Mouse (Mus musculus) liver, adult 2 months (tissue): ENCODE data around the gene Tsg101. TPM values are rescaled to one million over a fixed set of nuclear protein-coding genes. Genes with fewer than 3 reads are reported as not detected.

Source experiments
- DNase-seq: peaks from one replicate; pipeline ENCODE4 v3.0.0-alpha.2; 2011; ENCODE audit warnings: low read depth, low spot score; ENCODE audit errors: extremely low read depth
- H3K27ac ChIP-seq: fragments of 200-500 bp; replicated peaks from 2 replicates; pipeline ENCODE4 v1.5.1; 2012; ENCODE audit warnings: low read depth, mild to moderate bottlenecking, control low read depth, inconsistent platforms, low read length; ENCODE audit not compliant: insufficient read depth
- H3K27me3 ChIP-seq: fragments of 200-500 bp; 2 replicates; pipeline ENCODE4 v1.6.1; 2012; ENCODE audit warnings: mild to moderate bottlenecking, moderate library complexity, low read length, inconsistent platforms; ENCODE audit not compliant: control insufficient read depth, insufficient read depth
- H3K36me3 ChIP-seq: fragments of 200-500 bp; 2 replicates; pipeline ENCODE4 v1.6.1; 2012; ENCODE audit warnings: low read length, inconsistent platforms; ENCODE audit not compliant: control insufficient read depth, insufficient read depth
- H3K4me1 ChIP-seq: fragments of 200-500 bp; 2 replicates; pipeline ENCODE4 v1.6.1; 2011; ENCODE audit warnings: low read length; ENCODE audit not compliant: control insufficient read depth, insufficient read depth
- H3K4me3 ChIP-seq: fragments of 200-500 bp; 2 replicates; pipeline ENCODE4 v1.5.1; 2011; ENCODE audit warnings: low read depth, mild to moderate bottlenecking, control low read depth, low read length, moderate library complexity; ENCODE audit not compliant: insufficient read depth
- H3K79me2 ChIP-seq: fragments of 200-500 bp; 2 replicates; pipeline ENCODE4 v1.6.1; 2012; ENCODE audit warnings: inconsistent platforms, mild to moderate bottlenecking, low read length, moderate library complexity; ENCODE audit not compliant: control insufficient read depth, insufficient read depth
- H3K9ac ChIP-seq: fragments of 200-500 bp; 2 replicates; pipeline ENCODE4 v1.6.1; 2012; ENCODE audit warnings: low read depth, mild to moderate bottlenecking, control low read depth, inconsistent platforms, low read length
- CTCF ChIP-seq: fragments of 200-500 bp; IDR thresholded peaks from 2 replicates; pipeline ENCODE4 v1.5.1; 2011; ENCODE audit warnings: low read depth, low read length, control low read depth
- POLR2A ChIP-seq: fragments of 200-500 bp; IDR thresholded peaks from 2 replicates; pipeline ENCODE4 v1.6.1; 2011; ENCODE audit warnings: low read length, control low read depth; ENCODE audit not compliant: insufficient read depth; ENCODE audit errors: extremely low read depth
- WGBS: fragments of 180-500 bp; shearing (Covaris S2); methylation state at CpG from one replicate; pipeline ENCODE4 v1.1.7; 2018; 5-methylcytosine and 5-hydroxymethylcytosine counted together
- polyA plus RNA-seq: library from polyadenylated mRNA; depleted of rRNA; stranded (reverse); fragments of >200 nt; gene quantifications from 2 replicates; pipeline ENCODE4 v1.2.3, GENCODE M21; 2012
- total RNA-seq: library from RNA; depleted of rRNA; stranded (reverse); fragments of >200 nt; gene quantifications from 2 replicates; pipeline ENCODE4 v1.2.3, GENCODE M21; 2014

Tsg101 gene
- total and polyA plus RNA-seq, 2 experiments = 19.5 to 43.6 TPM

DNA sequence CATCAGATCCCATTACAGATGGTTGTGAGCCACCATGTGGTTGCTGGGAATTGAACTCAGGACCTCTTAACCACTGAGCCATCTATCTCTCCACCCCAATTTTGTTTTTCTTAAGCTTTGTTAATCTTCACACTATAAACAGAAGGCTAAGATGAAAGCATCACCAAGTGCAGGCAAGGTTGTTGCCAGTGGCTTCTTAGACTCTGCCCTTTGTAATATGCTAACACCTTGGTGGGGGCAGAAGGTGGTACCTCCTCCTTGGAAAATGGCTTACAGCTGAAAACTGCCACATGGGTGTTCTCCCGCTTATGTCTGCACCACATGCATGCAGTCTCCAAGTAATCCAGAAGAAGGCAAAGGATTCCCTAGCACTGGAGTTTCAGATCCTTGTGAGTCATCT lies 67.1 kb downstream of the Tsg101 start:
- peaks cover 10% of the 10 kb centered on the region for H3K4me1 ChIP-seq
- 92% methylated on average over 1 of the region's 1 CpGs for WGBS
- no peak for TF ChIP-seq CTCF
- no peak for TF ChIP-seq POLR2A
- no peak overlapping the region for H3K9ac ChIP-seq
- peaks cover 72% of the 10 kb centered on the region for H3K36me3 ChIP-seq
- H3K79me2 ChIP-seq = no peaks in the 10 kb centered on the region; the same call in 1 of the 2 replicates
- no peak for DNase-seq
- no peak overlapping the region for H3K27ac ChIP-seq
- no peaks in the 10 kb centered on the region for H3K27me3 ChIP-seq
- no peak overlapping the region for H3K4me3 ChIP-seq

DNA sequence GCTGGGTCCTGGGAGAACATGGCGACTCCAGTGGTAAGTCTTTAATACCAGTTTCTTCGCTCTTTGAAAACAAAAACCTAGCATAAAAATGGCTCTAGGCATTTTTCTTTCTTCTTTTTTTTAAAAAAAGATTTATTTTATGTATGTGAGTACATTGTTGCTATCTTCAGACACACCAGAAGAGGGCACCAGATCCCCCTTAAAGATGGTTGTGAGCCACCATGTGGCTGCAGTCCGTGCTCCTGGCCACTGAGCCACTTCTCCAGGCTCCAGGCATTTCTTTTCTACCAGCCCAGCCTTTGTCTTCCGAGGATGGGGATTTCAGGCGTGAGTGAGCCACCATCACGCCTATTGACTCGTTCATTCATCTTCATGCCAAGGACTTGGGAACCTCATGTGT lies 68.7 kb downstream of the Tsg101 start:
- Histone ChIP-seq H3K4me1 (peaks cover 11% of the 10 kb centered on the region), H3K36me3 (peaks cover 73% of the 10 kb centered on the region), H3K27ac (no peak overlapping the region), H3K79me2 (peaks cover 7% of the 10 kb centered on the region; the same call in 1 of the 2 replicates), H3K9ac (no peak overlapping the region), H3K4me3 (no peak overlapping the region), H3K27me3 (no peaks in the 10 kb centered on the region)
- DNase-seq = no peak
- WGBS = 65% methylated on average over 7 of the region's 7 CpGs
- TF ChIP-seq POLR2A (no peak), CTCF (no peak)

DNA sequence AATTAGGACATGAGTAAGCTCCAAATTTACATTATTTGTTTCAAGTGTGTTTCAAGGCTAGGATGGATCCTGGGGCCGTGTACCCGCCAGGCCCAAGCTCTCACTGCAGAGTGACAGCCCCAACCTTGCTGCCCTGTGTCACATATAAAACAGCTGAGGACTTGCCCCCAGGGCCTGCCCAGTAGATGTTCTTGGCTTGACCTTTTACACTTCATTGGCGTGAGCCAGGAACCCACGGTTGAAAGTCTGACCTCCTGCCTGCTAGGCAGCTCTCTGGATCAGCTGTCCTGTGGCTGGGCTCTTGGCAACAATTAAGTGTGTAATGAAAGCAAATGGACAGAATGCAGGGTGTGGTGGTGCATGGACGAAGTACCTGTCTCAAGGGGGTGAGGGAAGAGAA lies 70.5 kb downstream of the Tsg101 start:
- H3K36me3 ChIP-seq = peaks cover 61% of the 10 kb centered on the region
- DNase-seq = peak; percentile 91
- WGBS = 25% methylated on average over 5 of the region's 5 CpGs
- H3K4me3 ChIP-seq = no peak overlapping the region
- H3K79me2 ChIP-seq = peaks cover 11% of the 10 kb centered on the region; the same call in 1 of the 2 replicates
- H3K27ac ChIP-seq = no peak overlapping the region
- peaks cover 18% of the 10 kb centered on the region for H3K4me1 ChIP-seq
- TF ChIP-seq POLR2A (no peak), CTCF (no peak)
- no peak overlapping the region for H3K9ac ChIP-seq
- H3K27me3 ChIP-seq = no peaks in the 10 kb centered on the region

DNA sequence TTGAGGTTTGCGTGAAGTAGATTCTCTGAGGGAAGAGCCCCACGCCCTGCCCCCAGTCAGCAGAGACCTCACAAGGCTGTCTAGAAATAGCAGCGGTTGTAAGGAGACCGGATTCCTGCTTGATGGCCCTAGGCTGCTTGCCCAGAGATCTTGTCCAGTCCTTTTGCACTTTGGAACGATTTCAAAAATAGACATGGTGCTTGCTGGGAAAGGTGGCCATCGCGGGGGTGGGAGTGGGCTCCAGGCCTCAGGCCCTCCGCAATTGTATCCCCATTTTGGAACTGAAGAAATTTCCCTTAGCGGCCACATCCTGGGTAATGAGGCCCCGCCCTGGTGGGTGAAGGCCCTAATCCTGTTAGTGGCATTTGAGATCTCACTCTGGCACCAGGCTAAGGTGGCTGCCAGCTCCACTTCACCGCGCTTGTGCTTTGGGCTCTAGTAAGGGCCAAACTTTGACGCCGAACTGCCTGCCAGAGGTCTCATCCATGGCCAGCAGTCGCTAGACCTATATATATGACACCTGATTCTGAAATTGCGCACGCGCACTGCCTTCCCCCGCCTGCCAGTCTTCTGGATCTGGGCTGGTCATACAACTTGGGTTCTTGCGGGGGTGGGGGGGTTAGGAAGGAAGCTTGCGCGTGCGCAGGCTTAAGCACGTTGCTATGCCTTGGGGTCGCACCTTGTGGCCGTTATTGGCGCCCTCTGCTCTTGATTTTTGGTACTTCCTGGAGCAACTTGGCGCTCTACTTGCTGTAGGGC lies 73.1 kb downstream of the Tsg101 start:
- DNase-seq = peak; percentile 70
- Histone ChIP-seq H3K79me2 (peaks cover 11% of the 10 kb centered on the region; the same call in 1 of the 2 replicates), H3K27me3 (no peaks in the 10 kb centered on the region), H3K9ac (peak overlapping the region; percentile 95), H3K4me3 (peak overlapping the region; percentile 89), H3K27ac (peak overlapping the region; percentile 95), H3K4me1 (peaks cover 27% of the 10 kb centered on the region), H3K36me3 (peaks cover 36% of the 10 kb centered on the region)
- TF ChIP-seq POLR2A = 0 out of 2 replicates have a peak, but pooled peaks have one; percentile 11
- peak; percentile 34 for TF ChIP-seq CTCF
- WGBS = under 1% methylated on average over 28 of the region's 28 CpGs

DNA sequence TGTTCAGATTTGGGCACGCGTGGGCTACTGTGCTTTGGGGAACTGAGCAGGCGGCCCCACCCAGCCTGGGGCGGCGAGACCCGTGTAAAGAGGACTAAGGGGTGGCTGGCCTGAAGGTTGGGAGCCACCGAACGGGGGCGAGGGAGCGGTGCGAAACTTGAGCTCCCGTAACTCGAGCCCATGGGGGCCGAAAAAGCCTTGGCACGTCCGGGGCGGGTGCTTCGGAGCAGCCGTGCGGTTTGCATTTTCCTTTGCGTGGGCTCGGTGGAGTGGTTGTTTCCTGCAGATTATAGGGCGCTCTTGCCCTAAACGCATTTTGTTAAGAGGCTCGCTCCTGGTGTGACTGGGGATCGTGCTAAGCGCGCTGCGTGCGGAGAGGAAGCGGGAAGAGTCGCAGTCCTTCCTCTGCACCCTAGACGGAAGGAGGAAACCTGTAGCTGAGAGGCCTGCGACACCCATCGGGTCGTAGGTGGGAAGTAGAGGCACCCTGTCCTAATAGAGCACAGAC lies 73.7 kb downstream of the Tsg101 start:
- no peak for DNase-seq
- under 1% methylated on average over 36 of the region's 36 CpGs for WGBS

More for the DNA sequence above, 73.7 kb downstream of the Tsg101 start:
- Histone ChIP-seq H3K27ac (peak overlapping the region; percentile 95), H3K9ac (peak overlapping the region; percentile 95), H3K79me2 (peaks cover 11% of the 10 kb centered on the region; the same call in 1 of the 2 replicates), H3K4me3 (peak overlapping the region; percentile 89), H3K4me1 (peaks cover 26% of the 10 kb centered on the region), H3K27me3 (no peaks in the 10 kb centered on the region), H3K36me3 (peaks cover 29% of the 10 kb centered on the region)
- TF ChIP-seq POLR2A = 0 out of 2 replicates have a peak, but pooled peaks have one; percentile 24
- no peak for TF ChIP-seq CTCF
